Comparison of ENCODE assay signal across 8 mouse cellular contexts in the genomic region with DNA sequence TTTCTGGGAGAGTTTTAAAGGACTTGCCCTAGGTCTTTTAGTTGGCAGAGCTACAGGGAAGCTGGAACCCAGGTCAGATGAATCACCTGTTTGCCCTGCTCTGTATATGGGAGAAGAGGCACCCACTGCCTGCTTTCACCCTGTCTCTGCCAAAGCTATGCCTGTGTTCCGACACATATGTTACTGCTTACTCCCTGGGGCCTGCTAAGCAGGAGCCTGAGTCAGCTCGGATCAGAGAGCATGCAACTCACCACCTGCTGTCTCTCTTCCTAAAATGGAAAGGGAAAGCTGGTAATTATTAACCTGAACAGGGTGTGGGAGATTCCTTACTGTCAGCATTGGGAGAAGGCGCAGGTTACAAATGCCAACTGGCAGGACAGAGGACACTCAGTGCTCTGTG. TPM values are rescaled to one million over a fixed set of nuclear protein-coding genes. Genes with fewer than 3 reads are reported as not detected.
A peak's percentile ranks its signal among the peaks of the same experiment; 100 is the strongest.
DNase-seq lines count a peak whose midpoint lies in the region; ATAC-seq and TF ChIP-seq lines count a peak whose summit lies in the region.

No protein-coding gene starts in this region.

- peaks cover 62% of the 10 kb centered on the region for H3K4me1 ChIP-seq in erythroblast, embryonic 14.5 days (ENCODE audit: control insufficient read depth)
- peaks cover 28% of the 10 kb centered on the region for H3K4me1 ChIP-seq in forebrain, embryonic 13.5 days
- peaks cover 12% of the 10 kb centered on the region for H3K4me1 ChIP-seq in lung, embryonic 16.5 days (replicated peaks; ENCODE audit: control insufficient read depth, insufficient read depth, low read length)

- H3K36me3 ChIP-seq in erythroblast, embryonic 14.5 days (ENCODE audit: control insufficient read depth), result peaks cover 3% of the 10 kb centered on the region
- no peaks in the 10 kb centered on the region for H3K36me3 ChIP-seq in forebrain, embryonic 13.5 days (ENCODE audit: poor library complexity, severe bottlenecking)
- H3K36me3 ChIP-seq in lung, embryonic 16.5 days (ENCODE audit: control insufficient read depth, insufficient read depth, low read length), result no peaks in the 10 kb centered on the region

- peak overlapping the region; percentile 88 for H3K4me3 ChIP-seq in erythroblast, embryonic 14.5 days (replicated peaks)
- H3K4me3 ChIP-seq in forebrain, embryonic 13.5 days, result no peak overlapping the region
- H3K4me3 ChIP-seq in lung, embryonic 16.5 days (ENCODE audit: low read length), result no peak overlapping the region

- no peak for ATAC-seq in erythroblast, adult 5-6 weeks (replicated peaks; ENCODE audit: low FRiP score, poor library complexity, severe bottlenecking)
- ATAC-seq in Patski, result peak; percentile 88
- ATAC-seq in forebrain, embryonic 13.5 days, result no peak
- no peak for ATAC-seq in lung, embryonic 16.5 days (ENCODE audit: low read depth)

- in situ Hi-C loops in Patski (cut with MboI; ENCODE audit: low pct_unique_long_range_greater_than_20kb), result loop anchor here (25.0 kb wide), 1 partner anchor 2004 kb away; no protein-coding TSS in a partner anchor

- peak overlapping the region; percentile 99 for H3K27ac ChIP-seq in forebrain, embryonic 13.5 days
- peak overlapping the region; percentile 100 for H3K27ac ChIP-seq in lung, embryonic 16.5 days (ENCODE audit: low read length)

- H3K27me3 ChIP-seq in erythroblast, embryonic 14.5 days (ENCODE audit: control insufficient read depth), result peaks cover 8% of the 10 kb centered on the region
- H3K27me3 ChIP-seq in Patski, result no peaks in the 10 kb centered on the region
- H3K27me3 ChIP-seq in forebrain, embryonic 13.5 days, result no peaks in the 10 kb centered on the region
- no peaks in the 10 kb centered on the region for H3K27me3 ChIP-seq in lung, embryonic 16.5 days (ENCODE audit: control insufficient read depth, insufficient read depth, low read depth, low read length)

- H3K9ac ChIP-seq in forebrain, embryonic 13.5 days, result 0 out of 2 replicates have a peak overlapping the region, but pooled peaks have one; percentile 73
- peak overlapping the region; percentile 56 for H3K9ac ChIP-seq in lung, embryonic 16.5 days (ENCODE audit: low read length)

- no peak for DNase-seq in Patski (ENCODE audit: low read depth, low spot score)
- peak; percentile 79 for DNase-seq in kidney, adult 18-20 months
- no peak for DNase-seq in embryo, embryonic 10 days (ENCODE audit: low spot score)
- no peak for DNase-seq in left cerebral cortex, postnatal 10 days (ENCODE audit: extremely low spot score in 1 of 2, low spot score in 2 of 2)

- no peaks in the 10 kb centered on the region for H3K9me3 ChIP-seq in erythroblast, embryonic 14.5 days (ENCODE audit: control insufficient read depth, low read length)
- H3K9me3 ChIP-seq in forebrain, embryonic 13.5 days (replicated peaks), result no peaks in the 10 kb centered on the region
- no peaks in the 10 kb centered on the region for H3K9me3 ChIP-seq in lung, embryonic 16.5 days (ENCODE audit: control insufficient read depth, low read length)

- TF ChIP-seq CTCF in Patski (IDR thresholded peaks at IDR 0.05), result no peak

- intact Hi-C loops in left cerebral cortex, postnatal 10 days (cut with DNase I), result loop anchor here (5.0 kb wide), 1 partner anchor 54 kb away; no protein-coding TSS in a partner anchor

- CTCF ChIA-PET in Patski (lab: Charles Lee), result interaction anchor here (1.0 to 10.2 kb wide), 8 partner anchors 9 to 46 kb away, joined by 3 to 80 read pairs (median 6); no protein-coding TSS in a partner anchor

- H3K4me2 ChIP-seq in forebrain, embryonic 13.5 days, result peak overlapping the region; percentile 60
- peak overlapping the region; percentile 64 for H3K4me2 ChIP-seq in lung, embryonic 16.5 days (ENCODE audit: low read depth, low read length)

- 54% methylated on average over 3 of the region's 3 CpGs for WGBS in forebrain, embryonic 13.5 days
- WGBS in lung, embryonic 16.5 days, result 43% methylated on average over 3 of the region's 3 CpGs

- POLR2A ChIA-PET in Patski (lab: Charles Lee), result interaction anchor here (2.2 kb wide), 1 partner anchor 14 kb away, joined by 13 read pairs; no protein-coding TSS in a partner anchor

RNA-seq across cellular contexts. Expression of a gene that starts 2.2 kb away (rescaled TPM):
- polyA plus RNA-seq in erythroblast, embryonic 14.5 days (2012), result 25.2 and 37.9 TPM in 2 replicates
- 114 and 144 TPM in 2 replicates for total RNA-seq in erythroblast, adult 5-6 weeks (2015; ENCODE audit: low replicate concordance)
- total RNA-seq in erythroblast, adult 5-6 weeks (2017; ENCODE audit: low replicate concordance), result 181 and 340 TPM in 2 replicates
- 160 TPM for polyA plus RNA-seq in Patski (2021)
- polyA plus RNA-seq in forebrain, embryonic 13.5 days (2015; fragmentation: Nextera tagmentation; extraction: Ambion mirVana), result 250 and 265 TPM in 2 replicates
- polyA plus RNA-seq in lung, embryonic 16.5 days (2015; fragmentation: Nextera tagmentation; extraction: Ambion mirVana), result 210 and 220 TPM in 2 replicates
- 10 to 100 TPM; 36.6 to 38.2 TPM for total RNA-seq in left cerebral cortex, postnatal 10 days (2021)

RNA-seq across cellular contexts. Expression of a gene that starts 59.5 kb away (rescaled TPM):
- polyA plus RNA-seq in erythroblast, embryonic 14.5 days (2012), result 18.7 and 21.2 TPM in 2 replicates
- total RNA-seq in erythroblast, adult 5-6 weeks (2015; ENCODE audit: low replicate concordance), result 113 and 194 TPM in 2 replicates
- total RNA-seq in erythroblast, adult 5-6 weeks (2017; ENCODE audit: low replicate concordance), result 46.6 and 48.1 TPM in 2 replicates
- 919 TPM for polyA plus RNA-seq in Patski (2021)
- polyA plus RNA-seq in forebrain, embryonic 13.5 days (2015; fragmentation: Nextera tagmentation; extraction: Ambion mirVana), result 439 and 465 TPM in 2 replicates
- 405 and 406 TPM in 2 replicates for polyA plus RNA-seq in lung, embryonic 16.5 days (2015; fragmentation: Nextera tagmentation; extraction: Ambion mirVana)
- 100 to 1,000 TPM; 550 to 584 TPM for total RNA-seq in left cerebral cortex, postnatal 10 days (2021)

Comparison
In these comparisons a context has a peak if more than half of its experiments do, and no peak if none do; other contexts are left out.
1. RNA of a gene that starts 59.5 kb away (polyA plus RNA-seq): 919 TPM in Patski (single experiment), 439 to 465 TPM in forebrain, embryonic 13.5 days and 405 to 406 TPM in lung, embryonic 16.5 days; 18.7 to 21.2 TPM in erythroblast, embryonic 14.5 days; every median in the first group is over 10 times any median in the second.